Mouse (Mus musculus) liver, embryonic 14.5 days (tissue): ENCODE data around the gene Efemp1.

ENCODE experiments used
- CTCF ChIP-seq: IDR thresholded peaks from 2 replicates; pipeline ENCODE4 v1.5.1; 2016; ENCODE audit warnings: antibody characterized with exemption, low read depth, control low read depth
- EP300 ChIP-seq: IDR thresholded peaks from 2 replicates; pipeline ENCODE4 v1.6.1; 2016; ENCODE audit warnings: antibody characterized with exemption, low read depth

DNA sequence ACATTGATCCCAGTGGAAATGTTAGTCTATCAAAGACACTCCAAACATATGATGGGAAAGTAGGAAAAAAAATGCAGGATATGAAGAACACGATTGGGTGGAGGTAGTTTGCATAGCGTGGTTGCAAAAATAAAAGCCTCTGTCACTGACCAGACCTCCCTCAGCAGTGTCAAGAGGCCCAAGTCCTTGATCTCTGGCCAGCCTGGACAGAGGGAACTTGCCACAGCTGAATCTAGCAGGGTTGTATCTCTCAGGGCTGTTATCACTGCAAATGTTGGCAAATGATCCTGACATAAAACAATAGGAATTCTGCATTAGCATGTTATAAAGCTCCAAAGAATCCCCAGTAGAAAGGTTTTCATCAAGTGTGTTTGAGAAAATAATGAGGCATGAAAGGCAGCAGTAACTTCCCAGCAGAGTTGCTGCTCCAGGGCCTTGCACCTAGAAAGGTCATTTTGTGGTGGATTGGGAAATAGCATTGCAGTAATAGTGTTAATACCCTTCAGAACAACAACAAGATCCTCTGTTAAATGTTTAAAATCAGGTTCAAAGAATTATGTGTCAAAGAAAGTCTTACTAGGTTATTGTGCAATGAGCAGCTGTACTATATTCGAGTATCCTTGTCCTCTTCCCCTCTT is 56.0 kb downstream of the Efemp1 start:
- TF ChIP-seq CTCF (no peak), EP300 (no peak)
